8 mouse cellular contexts compared by ENCODE assay signal in genomic region chr17:71185368-71185767, GRCm38 (mm10). TPM values are rescaled to one million over a fixed set of nuclear protein-coding genes. Genes with fewer than 3 reads are reported as not detected.
A peak's percentile ranks its signal among the peaks of the same experiment; 100 is the strongest.
DNase-seq lines count a peak whose midpoint lies in the region; ATAC-seq and TF ChIP-seq lines count a peak whose summit lies in the region.
"Had no signal": no experiment of that assay in that cellular context is flagged by ENCODE, and none has a peak within 500 bp of the region (broad histone marks: within the 10 kb centered on the region; RNA-seq: fewer than 3 reads in every experiment).

No protein-coding gene starts in this region.

- H3K27me3 ChIP-seq in lung, embryonic 14.5 days (ENCODE audit: insufficient read depth, low read length) = no peaks in the 10 kb centered on the region
- H3K27me3 ChIP-seq in forebrain, postnatal 0 days (ENCODE audit: insufficient read depth, low read length) = no peaks in the 10 kb centered on the region
- no peaks in the 10 kb centered on the region for H3K27me3 ChIP-seq in liver, embryonic 16.5 days (ENCODE audit: control insufficient read depth, insufficient read depth, low read depth, low read length)
- H3K27me3 ChIP-seq in stomach, embryonic 16.5 days (ENCODE audit: control insufficient read depth, insufficient read depth, low read length) = no peaks in the 10 kb centered on the region

- intact Hi-C loops in left cerebral cortex, postnatal 4 days (cut with DNase I) = loop anchor here (10.0 kb wide), 1 partner anchor 181 kb away; the partner anchor contains the start of genes Myl12a and Myom1

- no peak for ATAC-seq in lung, embryonic 14.5 days (ENCODE audit: insufficient read depth)
- ATAC-seq in forebrain, postnatal 0 days = no peak
- no peak for ATAC-seq in liver, embryonic 16.5 days (ENCODE audit: low read depth)
- ATAC-seq in stomach, embryonic 16.5 days (ENCODE audit: insufficient read depth, low FRiP score) = no peak

- peak overlapping the region; percentile 74 for H3K4me2 ChIP-seq in lung, embryonic 14.5 days
- peak overlapping the region; percentile 93 for H3K4me2 ChIP-seq in forebrain, postnatal 0 days (ENCODE audit: low read depth)
- peak overlapping the region; percentile 97 for H3K4me2 ChIP-seq in liver, embryonic 16.5 days (ENCODE audit: low read depth, low read length)
- peak overlapping the region; percentile 71 for H3K4me2 ChIP-seq in stomach, embryonic 16.5 days (ENCODE audit: low read depth, low read length)

- 14% methylated on average over 1 of the region's 1 CpGs for WGBS in lung, embryonic 14.5 days
- WGBS in forebrain, postnatal 0 days = 34% methylated on average over 1 of the region's 1 CpGs
- 58% methylated on average over 1 of the region's 1 CpGs for WGBS in liver, embryonic 16.5 days (ENCODE audit: insufficient replicate concordance)
- WGBS in stomach, embryonic 16.5 days = 18% methylated on average over 1 of the region's 1 CpGs

- H3K27ac ChIP-seq in lung, embryonic 14.5 days (ENCODE audit: low read depth) = no peak overlapping the region
- no peak overlapping the region for H3K27ac ChIP-seq in forebrain, postnatal 0 days (ENCODE audit: low read depth, low read length)
- peak overlapping the region; percentile 87 for H3K27ac ChIP-seq in liver, embryonic 16.5 days (ENCODE audit: low read length)
- H3K27ac ChIP-seq in stomach, embryonic 16.5 days (ENCODE audit: low read length) = no peak overlapping the region

- H3K4me3 ChIP-seq in lung, embryonic 14.5 days (ENCODE audit: low read depth, low read length) = peak overlapping the region; percentile 88
- H3K4me3 ChIP-seq in forebrain, postnatal 0 days (ENCODE audit: low read depth, low read length) = peak overlapping the region; percentile 90
- peak overlapping the region; percentile 88 for H3K4me3 ChIP-seq in liver, embryonic 16.5 days (ENCODE audit: low read depth, low read length)
- H3K4me3 ChIP-seq in stomach, embryonic 16.5 days (replicated peaks; ENCODE audit: low read length) = peak overlapping the region; percentile 77; the same call in 1 of the 2 replicates

- no peaks in the 10 kb centered on the region for H3K9me3 ChIP-seq in lung, embryonic 14.5 days (ENCODE audit: low read depth, low read length)
- H3K9me3 ChIP-seq in forebrain, postnatal 0 days (ENCODE audit: low read length) = no peaks in the 10 kb centered on the region
- no peaks in the 10 kb centered on the region for H3K9me3 ChIP-seq in liver, embryonic 16.5 days (replicated peaks; ENCODE audit: control insufficient read depth, low read length)
- no peaks in the 10 kb centered on the region for H3K9me3 ChIP-seq in stomach, embryonic 16.5 days (replicated peaks; ENCODE audit: control insufficient read depth, low read length)

- H3K9ac ChIP-seq in lung, embryonic 14.5 days = no peak overlapping the region
- H3K9ac ChIP-seq in forebrain, postnatal 0 days = peak overlapping the region; percentile 77; the same call in 1 of the 2 replicates
- peak overlapping the region; percentile 97 for H3K9ac ChIP-seq in liver, embryonic 16.5 days (ENCODE audit: low read depth, low read length)
- no peak overlapping the region for H3K9ac ChIP-seq in stomach, embryonic 16.5 days (ENCODE audit: low read length)

- H3K4me1 ChIP-seq in lung, embryonic 14.5 days (ENCODE audit: insufficient read depth) = 0 out of 2 replicates have a peak, but pooled peaks cover 17% of the 10 kb centered on the region
- peaks cover 11% of the 10 kb centered on the region for H3K4me1 ChIP-seq in forebrain, postnatal 0 days (ENCODE audit: insufficient read depth)
- H3K4me1 ChIP-seq in liver, embryonic 16.5 days (ENCODE audit: control insufficient read depth, low read depth, low read length) = peaks cover 53% of the 10 kb centered on the region
- H3K4me1 ChIP-seq in stomach, embryonic 16.5 days (ENCODE audit: control insufficient read depth, insufficient read depth, low read length) = peaks cover 22% of the 10 kb centered on the region

- no peak for DNase-seq in lung, embryonic 14.5 days
- no peak for DNase-seq in lung, postnatal 4 days
- no peak for DNase-seq in forebrain, postnatal 0 days
- DNase-seq in left cerebral cortex, postnatal 4 days = no peak
- no peak for DNase-seq in adrenal gland, postnatal 10 days
- DNase-seq: thymus, adult 18-20 months had no signal

- H3K36me3 ChIP-seq in lung, embryonic 14.5 days (ENCODE audit: insufficient read depth) = no peaks in the 10 kb centered on the region
- no peaks in the 10 kb centered on the region for H3K36me3 ChIP-seq in forebrain, postnatal 0 days (ENCODE audit: insufficient read depth)
- H3K36me3 ChIP-seq in liver, embryonic 16.5 days (ENCODE audit: control insufficient read depth, insufficient read depth) = no peaks in the 10 kb centered on the region
- H3K36me3 ChIP-seq in stomach, embryonic 16.5 days (ENCODE audit: control insufficient read depth, insufficient read depth, low read length) = no peaks in the 10 kb centered on the region

- no peak for TF ChIP-seq CTCF in lung, embryonic 14.5 days (IDR thresholded peaks at IDR 0.05; ENCODE audit: low read depth)
- no peak for TF ChIP-seq CTCF in forebrain, postnatal 0 days (IDR thresholded peaks at IDR 0.05; ENCODE audit: low read depth)

RNA-seq across cellular contexts. Expression of gene Lpin2, which starts 3.0 kb away (rescaled TPM):
- 37.2 and 39.9 TPM in 2 replicates for polyA plus RNA-seq in lung, embryonic 14.5 days (2014; fragmentation: Nextera tagmentation; extraction: Ambion mirVana)
- total RNA-seq in forebrain, postnatal 0 days (2014; rRNA removed) = 44.5 and 58.6 TPM in 2 replicates
- polyA plus RNA-seq in forebrain, postnatal 0 days (2015; fragmentation: Nextera tagmentation; extraction: Ambion mirVana) = 23.6 and 32.5 TPM in 2 replicates
- 46.8 and 51.5 TPM in 2 replicates for polyA plus RNA-seq in liver, embryonic 16.5 days (2015; fragmentation: Nextera tagmentation; extraction: Ambion mirVana)
- polyA plus RNA-seq in stomach, embryonic 16.5 days (2015; fragmentation: Nextera tagmentation; extraction: Ambion mirVana) = 27.6 and 28.8 TPM in 2 replicates
- 10 to 100 TPM; 68.6 to 71.5 TPM for total RNA-seq in left cerebral cortex, postnatal 4 days (2021)
- 10 to 100 TPM; 39.2 to 42.3 TPM for total RNA-seq in adrenal gland, postnatal 10 days (2021)

Comparison
In these comparisons a context has a peak if more than half of its experiments do, and no peak if none do; other contexts are left out.
1. H3K9ac ChIP-seq: peak in forebrain, postnatal 0 days (single experiment) and liver, embryonic 16.5 days (single experiment); none in lung, embryonic 14.5 days (single experiment) and stomach, embryonic 16.5 days (single experiment).
2. Peak in every context shown above with its lines, with median percentiles within 50 percentile points of each other: H3K4me2 ChIP-seq and H3K4me3 ChIP-seq.